Mouse (Mus musculus): ENCODE measurements around the gene Sytl1. TPM values are rescaled to one million over a fixed set of nuclear protein-coding genes. Genes with fewer than 3 reads are reported as not detected.

The Sytl1 gene
- total RNA-seq (2018; cell fraction: chromatin; rRNA removed), result 1 to 10 TPM in 1 of 26 experiments, under 1 TPM in 3, not detected in 22; 0.25 to 1.4 (median 0.33) TPM
- total RNA-seq (2018; cell fraction: cytosol; rRNA removed), result not detected
- total RNA-seq (2018; cell fraction: nucleus; rRNA removed), result under 1 TPM in 7 of 26 experiments, not detected in 19; 0.18 to 0.48 (median 0.30) TPM
- polyA plus RNA-seq (2018), result not detected in 3 replicates

DNA sequence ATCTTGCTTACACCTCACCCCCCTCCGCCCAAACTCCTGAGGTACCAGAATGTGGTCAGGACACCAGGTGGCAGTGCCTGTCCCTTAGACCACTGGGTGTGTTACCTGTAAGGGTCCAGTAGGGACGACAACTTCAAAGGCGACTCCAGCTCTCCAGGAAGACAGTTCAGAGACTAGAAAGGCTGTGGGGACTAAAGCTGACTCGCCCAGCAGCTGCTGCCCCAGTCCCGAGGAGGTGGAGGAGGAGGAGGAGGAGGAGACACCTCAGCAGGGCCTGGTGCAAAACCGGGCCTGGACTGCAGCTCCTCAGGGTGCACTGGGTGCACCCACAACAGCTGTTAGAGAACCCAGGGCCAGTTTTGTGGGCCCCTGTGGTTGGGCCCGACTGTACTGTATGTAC is at the start of gene Sytl1:
Gene Sytl1, minus strand, starts transcription at position 232 of the 400 bp plus-strand sequence.
- no peak within 1 kb of the TSS for H3K4me3 ChIP-seq (ENCODE audit: inconsistent target)
- no peak within 1 kb of the TSS for H3K27ac ChIP-seq
- H3K36me3 ChIP-seq (ENCODE audit: inconsistent target), result peaks cover 21% of the 10 kb centered on the region
- H3K79me2 ChIP-seq (ENCODE audit: inconsistent target), result no peaks in the 10 kb centered on the region
- 35% methylated on average over 7 of the region's 7 CpGs for WGBS (ENCODE audit: missing documents)

DNA sequence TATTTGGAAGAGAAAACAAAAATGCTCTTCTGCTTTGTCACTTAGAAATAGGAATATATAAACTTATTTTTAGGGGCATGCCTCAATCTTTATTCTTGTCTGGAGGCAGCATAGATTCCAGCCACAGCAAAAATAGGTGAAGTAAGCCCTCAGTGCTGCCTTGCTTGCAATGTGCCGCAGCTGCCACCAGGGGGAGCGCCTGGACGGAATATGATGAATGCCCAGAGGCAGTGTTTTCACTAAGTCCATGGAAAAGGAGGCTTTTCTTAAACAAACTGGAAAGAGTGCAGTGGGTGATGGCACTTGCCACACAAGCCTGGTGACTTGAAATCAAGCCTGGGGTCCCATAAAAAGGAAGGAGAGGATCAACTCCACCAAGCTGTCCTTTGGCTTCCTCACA is 47.0 kb upstream of the Sytl1 start:
- H3K27ac ChIP-seq, result no peak overlapping the region
- H3K79me2 ChIP-seq (ENCODE audit: inconsistent target), result no peaks in the 10 kb centered on the region
- WGBS (ENCODE audit: missing documents), result 0% methylated on average over 3 of the region's 3 CpGs
- H3K36me3 ChIP-seq (ENCODE audit: inconsistent target), result no peaks in the 10 kb centered on the region; the same call in 1 of the 2 replicates
- H3K4me3 ChIP-seq (ENCODE audit: inconsistent target), result no peak overlapping the region

- Histone ChIP-seq H3K79me2 (ENCODE audit: inconsistent target) (no peaks in the 10 kb centered on the region), H3K36me3 (ENCODE audit: inconsistent target) (peaks cover 5% of the 10 kb centered on the region; the same call in 1 of the 2 replicates), H3K4me3 (ENCODE audit: inconsistent target) (no peak overlapping the region), H3K27ac (no peak overlapping the region)
- WGBS (ENCODE audit: missing documents), result 57% methylated on average over 3 of the region's 3 CpGs
Observed at GRCm38 (mm10) chr4:133307331-133307730, 44.4 kb upstream of the Sytl1 start.

DNA sequence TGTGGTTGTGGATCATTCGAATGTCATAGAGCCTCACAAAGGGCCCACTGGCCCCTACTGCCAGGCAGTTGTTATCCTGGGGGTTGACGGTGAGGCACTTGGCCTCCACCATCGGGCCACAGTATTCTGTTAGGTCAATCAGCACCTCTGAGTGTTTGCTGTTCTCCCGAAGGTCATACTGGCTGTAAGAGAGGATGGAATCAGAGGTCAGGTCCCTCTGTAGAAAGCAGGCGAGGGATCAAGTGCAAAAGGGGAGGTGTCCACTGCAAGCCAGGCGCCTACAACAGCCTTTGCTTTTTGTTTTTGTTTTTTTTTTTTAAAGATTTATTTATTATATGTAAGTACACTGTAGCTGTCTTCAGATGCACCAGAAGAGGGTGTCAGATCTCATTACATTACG is 42.9 kb upstream of the Sytl1 start:
- no peak overlapping the region for H3K4me3 ChIP-seq (ENCODE audit: inconsistent target)
- peaks cover 13% of the 10 kb centered on the region; the same call in 1 of the 2 replicates for H3K36me3 ChIP-seq (ENCODE audit: inconsistent target)
- H3K27ac ChIP-seq, result no peak overlapping the region
- 96% methylated on average over 6 of the region's 7 CpGs for WGBS (ENCODE audit: missing documents)
- no peaks in the 10 kb centered on the region for H3K79me2 ChIP-seq (ENCODE audit: inconsistent target)

GRCm38 (mm10) chr4:133304770-133305169 is 41.9 kb upstream of the Sytl1 start:
- H3K27ac ChIP-seq, result no peak overlapping the region
- peaks cover 23% of the 10 kb centered on the region for H3K36me3 ChIP-seq (ENCODE audit: inconsistent target)
- H3K4me3 ChIP-seq (ENCODE audit: inconsistent target), result no peak overlapping the region
- WGBS (ENCODE audit: missing documents), result 89% methylated on average over 7 of the region's 7 CpGs
- no peaks in the 10 kb centered on the region for H3K79me2 ChIP-seq (ENCODE audit: inconsistent target)

GRCm38 (mm10) chr4:133302668-133303067 is 39.8 kb upstream of the Sytl1 start:
- H3K79me2 ChIP-seq (ENCODE audit: inconsistent target), result no peaks in the 10 kb centered on the region
- H3K4me3 ChIP-seq (ENCODE audit: inconsistent target), result no peak overlapping the region
- H3K36me3 ChIP-seq (ENCODE audit: inconsistent target), result peaks cover 34% of the 10 kb centered on the region
- WGBS (ENCODE audit: missing documents), result 88% methylated on average over 5 of the region's 5 CpGs
- H3K27ac ChIP-seq, result no peak overlapping the region

- Histone ChIP-seq H3K27ac (no peak overlapping the region), H3K36me3 (ENCODE audit: inconsistent target) (peaks cover 34% of the 10 kb centered on the region), H3K79me2 (ENCODE audit: inconsistent target) (no peaks in the 10 kb centered on the region), H3K4me3 (ENCODE audit: inconsistent target) (no peak overlapping the region)
- 36% methylated on average over 4 of the region's 4 CpGs for WGBS (ENCODE audit: missing documents)
Observed at GRCm38 (mm10) chr4:133301802-133302201, 38.9 kb upstream of the Sytl1 start.

GRCm38 (mm10) chr4:133300421-133300820 is 37.5 kb upstream of the Sytl1 start:
- Histone ChIP-seq H3K79me2 (ENCODE audit: inconsistent target) (no peaks in the 10 kb centered on the region), H3K36me3 (ENCODE audit: inconsistent target) (peaks cover 45% of the 10 kb centered on the region), H3K27ac (no peak overlapping the region), H3K4me3 (ENCODE audit: inconsistent target) (no peak overlapping the region)
- 96% methylated on average over 11 of the region's 11 CpGs for WGBS (ENCODE audit: missing documents)

DNA sequence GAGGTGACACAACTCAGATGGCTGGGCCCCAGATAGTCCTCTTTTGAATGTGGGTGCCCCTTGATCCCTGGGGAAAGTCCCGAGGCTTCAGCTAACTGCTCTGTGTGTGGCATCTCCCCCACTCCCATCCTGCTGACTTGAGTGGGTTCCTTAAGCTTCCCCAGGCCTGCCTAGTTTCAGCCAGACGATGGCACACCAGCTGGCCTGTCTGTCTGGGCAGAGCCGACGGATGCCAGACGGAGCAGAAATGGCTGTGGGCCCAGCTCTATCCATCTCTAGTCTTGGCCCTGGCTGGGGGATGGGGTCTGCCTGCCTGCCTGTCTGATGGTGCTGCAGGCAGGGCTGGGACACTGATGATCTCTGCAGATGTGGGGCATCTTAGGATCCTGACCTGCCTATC is 36.8 kb upstream of the Sytl1 start:
- H3K79me2 ChIP-seq (ENCODE audit: inconsistent target), result no peaks in the 10 kb centered on the region
- WGBS (ENCODE audit: missing documents), result 92% methylated on average over 5 of the region's 5 CpGs
- peaks cover 52% of the 10 kb centered on the region for H3K36me3 ChIP-seq (ENCODE audit: inconsistent target)
- no peak overlapping the region for H3K4me3 ChIP-seq (ENCODE audit: inconsistent target)
- no peak overlapping the region for H3K27ac ChIP-seq

DNA sequence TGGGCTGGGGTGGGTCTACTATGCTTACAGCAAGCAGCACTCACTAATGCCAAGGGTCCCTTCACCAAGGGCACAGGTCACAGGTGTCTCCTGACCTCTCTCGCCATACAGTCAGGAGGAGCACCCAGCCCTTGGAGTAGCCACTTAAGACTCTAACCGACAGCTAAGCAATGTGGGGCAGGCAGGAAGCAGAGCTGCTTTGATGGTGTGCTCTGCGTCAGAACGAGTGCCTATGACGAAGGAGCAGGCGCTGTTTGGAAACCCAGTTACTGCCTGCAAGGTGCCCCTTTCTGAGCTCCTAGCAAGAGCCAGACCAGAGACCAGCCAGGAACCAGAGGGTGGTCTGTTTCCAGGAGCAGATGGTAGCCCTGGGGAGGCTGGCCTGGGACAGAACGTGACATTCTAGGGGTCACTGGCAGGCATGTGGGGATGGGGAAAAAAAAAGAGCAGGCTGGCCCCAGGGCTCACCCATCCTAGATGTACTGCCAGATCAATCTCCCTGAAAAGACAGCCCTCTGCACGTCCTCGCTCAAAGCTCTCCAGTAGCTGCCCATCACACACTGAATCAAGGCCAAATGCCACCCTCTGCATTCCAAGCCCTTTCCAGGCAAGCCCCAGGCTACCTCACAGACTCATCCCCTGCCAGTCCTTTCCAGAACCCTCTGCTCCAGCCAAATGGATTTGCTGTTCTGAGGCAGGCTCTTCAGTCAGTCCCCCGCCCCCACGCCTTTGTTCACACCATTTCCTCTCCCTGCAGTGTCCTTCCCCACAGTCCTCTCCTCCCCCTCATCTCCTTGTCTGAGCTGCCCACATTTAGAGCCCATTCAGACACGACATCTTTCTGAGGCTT is 35.8 kb upstream of the Sytl1 start:
- no peak overlapping the region for H3K27ac ChIP-seq
- H3K4me3 ChIP-seq (ENCODE audit: inconsistent target), result no peak overlapping the region
- no peaks in the 10 kb centered on the region for H3K79me2 ChIP-seq (ENCODE audit: inconsistent target)
- WGBS (ENCODE audit: missing documents), result 84% methylated on average over 12 of the region's 12 CpGs
- peaks cover 53% of the 10 kb centered on the region for H3K36me3 ChIP-seq (ENCODE audit: inconsistent target)

- H3K4me3 ChIP-seq (ENCODE audit: inconsistent target), result no peak overlapping the region
- peaks cover 57% of the 10 kb centered on the region for H3K36me3 ChIP-seq (ENCODE audit: inconsistent target)
- no peak overlapping the region for H3K27ac ChIP-seq
- WGBS (ENCODE audit: missing documents), result 8% methylated on average over 5 of the region's 5 CpGs
- no peaks in the 10 kb centered on the region for H3K79me2 ChIP-seq (ENCODE audit: inconsistent target)
Observed at GRCm38 (mm10) chr4:133297801-133298238, 34.9 kb upstream of the Sytl1 start.

- H3K4me3 ChIP-seq (ENCODE audit: inconsistent target), result no peak overlapping the region
- no peaks in the 10 kb centered on the region for H3K79me2 ChIP-seq (ENCODE audit: inconsistent target)
- WGBS (ENCODE audit: missing documents), result 80% methylated on average over 10 of the region's 10 CpGs
- H3K27ac ChIP-seq, result no peak overlapping the region
- peaks cover 57% of the 10 kb centered on the region for H3K36me3 ChIP-seq (ENCODE audit: inconsistent target)
Observed at GRCm38 (mm10) chr4:133297360-133297759, 34.4 kb upstream of the Sytl1 start.

- peaks cover 32% of the 10 kb centered on the region; the same call in 1 of the 2 replicates for H3K36me3 ChIP-seq (ENCODE audit: inconsistent target)
- 98% methylated on average over 11 of the region's 11 CpGs for WGBS (ENCODE audit: missing documents)
- H3K4me3 ChIP-seq (ENCODE audit: inconsistent target), result no peak overlapping the region
- no peak overlapping the region for H3K27ac ChIP-seq
- no peaks in the 10 kb centered on the region for H3K79me2 ChIP-seq (ENCODE audit: inconsistent target)
Observed at GRCm38 (mm10) chr4:133294084-133294483, 31.2 kb upstream of the Sytl1 start.

DNA sequence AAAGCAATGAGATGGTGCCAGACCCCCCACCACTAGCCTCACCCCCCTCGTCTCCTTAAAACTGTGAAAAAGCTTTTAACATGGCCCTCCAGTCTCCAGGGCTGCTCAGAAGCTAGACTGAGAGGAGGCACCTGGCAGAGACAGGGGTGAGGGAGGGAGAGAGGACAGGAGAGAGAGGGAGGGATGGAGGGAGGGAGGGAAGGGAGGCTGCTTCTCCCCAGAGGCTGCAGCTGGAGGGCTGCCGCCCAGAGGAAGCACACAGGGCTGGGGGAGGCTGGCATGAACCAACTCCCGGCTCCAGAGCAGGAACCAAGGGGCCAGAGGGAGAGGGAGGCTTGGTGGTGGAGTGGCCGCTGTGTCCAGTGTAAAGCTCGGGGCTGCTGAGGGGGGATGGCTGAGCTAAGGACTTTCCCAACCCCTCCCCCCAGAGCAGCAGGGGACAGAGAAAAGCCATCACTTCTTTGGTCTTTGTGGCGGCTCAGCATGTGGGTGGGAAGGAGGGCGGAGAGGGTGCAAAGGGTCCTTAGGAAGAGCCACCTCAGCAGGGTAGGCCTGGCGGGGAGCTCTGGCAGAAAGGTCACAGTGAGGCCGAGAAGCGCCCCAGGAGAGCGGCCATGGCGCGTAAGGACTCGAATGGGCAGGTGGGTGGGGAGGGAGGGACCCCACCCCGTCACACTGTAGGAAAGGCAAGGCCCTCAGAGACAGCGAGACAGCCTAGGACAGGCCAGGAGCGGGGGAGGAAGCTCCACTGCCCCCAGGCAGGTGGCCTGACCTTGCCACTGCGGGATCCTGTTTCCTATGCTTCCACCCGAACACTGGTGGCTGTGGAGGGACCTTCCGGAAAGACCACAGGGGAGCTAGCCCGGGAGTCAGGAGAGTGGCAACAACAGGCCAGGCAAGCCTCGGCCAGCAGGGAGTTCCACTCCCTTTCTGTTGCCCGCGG is 30.3 kb upstream of the Sytl1 start:
- 86% methylated on average over 22 of the region's 24 CpGs for WGBS (ENCODE audit: missing documents)
- Histone ChIP-seq H3K79me2 (ENCODE audit: inconsistent target) (no peaks in the 10 kb centered on the region), H3K4me3 (ENCODE audit: inconsistent target) (no peak overlapping the region), H3K36me3 (ENCODE audit: inconsistent target) (peaks cover 28% of the 10 kb centered on the region; the same call in 1 of the 2 replicates), H3K27ac (no peak overlapping the region)
